Mouse (Mus musculus): ENCODE results near the gene Npepps. TPM values are rescaled to one million over a fixed set of nuclear protein-coding genes. Genes with fewer than 3 reads are reported as not detected.
A peak's percentile ranks its signal among the peaks of the same experiment; 100 is the strongest.
"Not testable (repeated sequence)": the region's sequence is repeated elsewhere in the genome, so short reads cannot be mapped to it uniquely, and the experiment has no call there.

The Npepps gene
- polyA plus RNA-seq, 2 experiments from 2014 or later: 36.1 to 43.0 TPM

DNA sequence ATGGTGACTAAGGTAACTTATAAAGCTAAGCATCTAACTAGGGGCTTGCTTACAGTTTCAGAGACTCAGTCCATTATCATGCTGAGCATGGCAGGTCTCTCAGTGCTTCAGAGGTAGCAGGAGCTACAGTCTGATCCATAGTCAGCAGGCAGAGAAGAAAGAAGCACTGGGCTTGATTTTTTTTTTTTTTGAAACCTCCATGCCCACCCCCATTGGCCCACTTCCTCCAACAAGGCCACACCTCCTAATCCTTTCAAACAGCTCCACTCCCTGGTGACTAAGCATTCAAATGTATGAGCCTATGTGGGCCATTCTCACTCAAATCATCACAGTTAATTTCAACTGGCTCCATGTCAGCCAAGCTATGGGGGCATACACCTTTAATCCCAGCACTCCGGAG, 12.3 kb upstream of the Npepps start:
- ATAC-seq: no peak

DNA sequence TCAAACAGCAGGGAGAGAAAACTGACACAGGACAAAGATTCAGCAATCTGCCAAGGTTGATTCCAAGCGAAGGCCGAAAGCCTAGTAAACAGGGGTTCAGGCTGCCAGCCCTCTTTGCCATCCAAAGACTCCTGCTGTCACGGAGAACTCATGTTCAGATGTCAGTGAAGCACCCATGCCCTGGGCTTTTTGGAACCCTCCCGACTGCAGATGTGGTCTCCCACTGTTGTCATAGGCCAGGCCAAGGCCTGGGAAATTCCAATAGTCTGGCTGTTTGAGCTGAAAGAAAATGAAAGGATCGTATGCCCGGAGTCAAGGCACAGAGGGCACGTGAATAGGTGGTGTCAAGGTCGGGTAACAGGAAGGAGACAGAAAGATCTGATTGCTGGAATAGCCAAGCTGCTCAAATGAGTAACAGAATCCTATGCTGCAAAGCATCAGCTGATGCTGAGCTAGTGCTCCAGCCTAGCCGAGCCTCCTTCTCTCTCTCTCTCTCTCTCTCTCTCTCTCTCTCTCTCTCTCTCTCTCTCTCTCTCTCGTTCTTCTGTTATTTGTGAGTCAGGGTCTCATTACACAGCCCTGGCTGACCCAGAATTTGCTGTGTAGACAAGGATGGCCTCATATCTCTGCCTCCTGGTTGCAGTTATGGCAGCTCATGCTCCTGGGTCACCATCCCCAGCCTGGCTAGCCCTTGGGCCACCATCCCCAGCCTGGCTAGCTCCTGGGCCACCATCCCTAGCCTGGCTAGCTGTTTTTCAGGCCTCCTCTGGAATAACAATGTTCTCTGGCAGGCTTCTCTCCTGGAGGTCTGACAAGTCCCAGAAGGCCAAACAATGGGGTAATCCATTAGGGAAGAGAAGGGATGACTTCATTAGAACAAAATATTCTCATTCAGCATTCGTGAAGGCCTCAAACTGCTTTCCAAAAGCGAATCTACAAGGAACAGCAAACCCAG, 9.1 kb upstream of the Npepps start:
- ATAC-seq: no peak

DNA sequence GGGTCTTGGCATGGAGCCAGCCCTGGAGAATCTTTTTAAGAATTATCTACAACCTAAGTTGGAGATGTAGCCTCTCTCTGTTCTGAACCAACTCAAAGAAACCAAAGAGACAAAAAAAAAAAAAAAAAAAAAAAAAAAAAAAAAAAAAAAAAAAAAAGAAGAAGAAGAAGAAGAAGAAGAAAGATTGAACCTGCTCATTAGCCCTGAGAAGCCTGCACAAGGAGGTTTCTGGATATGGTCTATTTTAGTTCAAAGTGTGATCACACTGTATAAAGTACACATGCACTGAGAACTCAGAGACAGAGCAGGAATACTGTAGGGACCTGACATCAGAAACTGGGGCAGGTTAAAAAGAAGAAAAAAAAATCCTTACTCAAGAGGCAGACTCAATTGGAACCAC, 7.2 kb upstream of the Npepps start:
- no peak for ATAC-seq

DNA sequence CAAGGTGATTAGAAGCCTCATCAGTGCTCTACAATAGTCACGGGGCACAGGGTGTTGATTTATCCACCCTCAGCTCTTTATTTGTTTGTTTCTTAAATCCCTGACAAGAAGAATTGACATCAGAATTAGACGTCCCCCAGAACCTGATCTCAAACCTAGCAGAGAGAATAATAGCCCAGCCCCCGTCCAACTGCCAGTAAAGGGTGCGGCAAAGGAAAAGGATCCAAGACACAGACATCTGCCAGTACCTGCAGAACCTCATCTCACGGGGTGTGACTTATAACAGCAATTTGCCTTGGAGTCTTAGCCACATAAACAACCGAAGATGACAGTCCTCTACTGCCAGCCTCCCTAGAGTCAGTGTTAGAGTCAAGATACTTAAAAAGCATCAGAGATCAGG, 6.5 kb upstream of the Npepps start:
- no peak for ATAC-seq

DNA sequence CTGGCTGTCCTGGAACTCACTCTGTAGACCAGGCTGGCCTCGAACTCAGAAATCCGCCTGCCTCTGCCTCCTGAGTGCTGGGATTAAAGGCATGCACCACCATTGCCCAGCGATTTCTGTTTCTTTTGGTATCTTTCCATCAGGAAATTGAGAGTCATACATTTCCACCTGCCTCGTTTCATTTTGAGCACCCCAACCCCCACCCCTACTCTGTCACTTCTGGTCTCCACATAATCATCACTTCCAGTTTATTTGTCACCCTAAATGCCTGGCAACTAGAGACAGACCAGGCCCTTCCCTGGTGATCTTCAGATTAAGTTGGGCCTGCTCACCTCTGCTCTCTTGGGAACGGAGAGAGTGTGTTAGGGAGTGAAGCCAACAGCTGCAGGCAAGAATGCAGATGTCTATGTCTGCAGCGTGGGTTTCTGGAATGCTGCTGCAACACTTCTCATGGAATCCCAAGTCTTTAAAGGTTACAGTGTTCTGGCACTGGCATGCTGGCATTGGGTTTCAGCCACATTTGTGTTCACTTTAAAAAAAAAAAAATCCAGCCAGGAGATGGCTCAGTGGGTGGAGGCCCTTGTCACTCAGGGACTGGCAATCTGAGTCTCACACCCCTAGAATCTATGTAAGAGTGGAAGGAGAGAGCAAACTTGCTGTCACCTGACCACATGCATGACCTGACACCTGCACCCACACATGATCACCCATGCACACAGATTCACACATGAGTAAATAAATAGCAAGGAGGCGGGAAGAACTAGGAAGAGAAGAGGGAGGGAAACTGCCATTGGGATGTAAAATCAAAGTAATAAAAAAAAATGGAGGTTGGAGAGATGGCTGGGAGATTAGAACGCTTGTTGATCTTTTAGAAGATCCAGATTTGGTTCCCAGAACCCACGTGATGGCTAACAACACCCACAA, 5.7 kb upstream of the Npepps start:
- no peak for ATAC-seq

DNA sequence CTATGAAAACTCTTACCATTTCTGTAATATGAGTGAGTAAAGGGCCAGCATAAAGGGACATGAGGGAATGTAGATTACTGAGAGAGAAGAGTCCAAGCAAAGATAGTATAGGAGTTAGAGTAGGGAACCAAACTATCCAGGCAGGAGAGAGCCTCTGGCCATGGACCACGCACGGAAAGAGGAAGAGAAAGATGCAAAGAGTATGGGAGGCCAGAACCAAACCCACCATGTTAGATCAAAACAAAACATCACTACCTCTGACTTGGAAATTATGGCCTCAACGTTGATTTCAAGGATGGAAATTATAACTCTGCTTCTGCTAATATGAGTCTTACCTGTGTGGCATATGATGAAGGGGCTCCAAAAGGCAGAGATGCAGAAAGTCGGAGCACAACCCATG, 4.4 kb upstream of the Npepps start:
- ATAC-seq: no peak

DNA sequence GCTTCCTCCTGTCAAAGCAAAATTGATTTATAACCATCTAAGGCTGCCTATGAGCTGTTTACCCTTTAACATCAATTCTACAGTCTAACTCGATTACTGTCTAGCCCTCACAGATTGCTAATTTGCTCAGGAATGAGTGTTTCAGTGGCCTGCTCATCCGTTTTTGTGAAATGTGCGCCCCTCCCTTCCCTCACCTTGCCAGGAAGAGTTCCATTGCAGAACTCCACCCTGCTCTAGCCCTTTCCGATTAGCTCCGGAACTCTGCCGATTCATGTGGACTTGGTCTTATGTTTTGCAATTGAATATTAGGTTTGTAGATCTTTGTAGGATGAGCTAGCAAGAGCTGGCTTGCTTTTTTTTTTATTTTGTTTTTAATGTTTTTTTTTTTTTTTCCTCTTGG, 1.7 kb upstream of the Npepps start:
- ATAC-seq: no peak

DNA sequence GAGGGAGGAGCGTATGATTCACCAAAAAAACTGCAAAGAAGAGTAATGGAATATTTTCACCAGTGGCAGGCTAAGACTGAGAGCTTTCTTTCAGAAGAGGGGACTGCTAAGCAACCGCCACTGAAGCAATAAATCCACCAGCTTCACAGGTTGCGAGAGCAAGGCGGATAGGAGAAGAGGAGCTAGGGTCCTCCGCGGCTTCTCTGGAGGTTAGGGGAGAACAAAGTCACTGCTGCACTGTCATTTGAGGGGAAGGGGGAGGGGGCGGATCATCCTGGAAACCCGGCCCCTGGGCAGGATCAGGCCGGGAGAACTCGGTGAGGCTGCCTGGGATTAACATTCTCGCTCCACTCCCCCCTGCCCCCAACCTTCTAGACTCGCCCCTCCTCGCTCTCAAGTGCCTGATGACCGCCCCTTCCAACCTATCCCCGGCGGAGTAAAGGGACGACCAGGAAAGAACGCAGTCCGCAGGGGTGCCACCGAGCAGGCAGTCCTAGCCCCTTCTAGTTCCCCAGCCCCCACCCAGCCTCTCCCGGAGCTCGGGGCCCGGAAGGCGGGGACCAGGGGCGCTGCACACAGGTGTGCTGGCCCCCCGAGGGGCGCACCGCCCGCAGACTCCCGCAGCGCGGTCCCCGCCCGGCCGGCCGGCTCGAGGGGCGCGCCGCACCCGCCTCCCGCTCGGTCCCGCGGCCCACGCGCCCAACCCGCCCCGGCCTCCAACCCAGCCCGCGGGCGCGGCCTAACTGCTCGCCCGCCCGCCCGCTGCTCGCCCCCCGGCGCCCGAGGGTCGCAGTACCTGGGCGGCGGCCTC, 828 bp downstream of the Npepps start:
- ATAC-seq: peak; percentile 27

DNA sequence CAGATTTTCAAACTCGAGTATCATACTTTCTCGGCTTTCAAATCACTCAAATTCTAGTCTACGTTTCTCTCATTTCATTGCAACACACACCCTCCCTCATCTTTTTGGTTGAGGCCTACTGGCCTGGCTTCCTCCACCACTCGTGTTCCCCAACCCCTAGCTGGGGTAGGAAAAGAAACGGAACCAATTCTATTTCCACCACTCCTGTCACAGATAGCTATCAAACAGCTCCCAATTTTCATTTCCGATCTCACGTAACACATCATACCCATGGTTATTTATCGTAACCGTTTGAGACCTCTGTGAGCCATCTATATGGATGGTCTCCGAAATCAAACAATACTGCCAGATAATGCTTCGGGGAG, 1.4 kb downstream of the Npepps start:
- no peak for ATAC-seq

DNA sequence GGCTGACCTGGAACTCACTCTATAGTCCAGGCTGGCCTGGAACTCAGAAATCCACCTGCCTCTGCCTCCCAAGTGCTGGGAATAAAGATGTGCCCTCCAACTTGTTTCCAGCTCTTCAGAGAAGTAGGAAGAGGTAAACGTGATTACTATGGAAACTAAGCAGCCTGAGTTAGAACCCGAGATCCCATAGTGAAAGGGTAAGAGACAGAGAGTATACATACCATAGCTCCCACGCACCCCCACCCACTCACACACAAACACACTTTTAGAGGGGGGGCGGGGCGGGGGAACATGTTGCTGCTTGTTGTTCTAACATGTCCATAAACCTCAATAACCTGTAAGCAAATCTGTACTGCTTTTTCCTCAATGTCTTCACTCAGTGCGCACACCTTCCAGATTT, 2.0 kb downstream of the Npepps start:
- no peak for ATAC-seq

DNA sequence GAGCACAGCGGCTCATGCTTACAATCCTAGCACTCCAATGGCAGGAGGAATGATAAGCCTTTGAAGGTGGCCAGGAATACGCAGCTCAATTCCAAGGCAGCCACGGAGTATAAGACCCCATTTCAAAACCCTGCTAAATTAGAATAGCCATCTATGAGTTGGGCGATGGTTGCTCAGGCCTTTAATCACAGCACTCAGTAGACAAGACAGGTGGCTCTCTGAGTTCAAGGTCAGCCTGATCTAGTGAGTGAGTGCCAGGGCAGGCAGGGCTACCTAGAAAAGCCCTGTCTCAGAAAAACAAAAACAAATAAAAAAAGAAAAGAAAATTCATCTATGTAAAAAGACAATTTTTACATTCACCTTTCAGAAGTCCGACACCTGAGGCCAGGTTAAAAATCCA, 3.3 kb downstream of the Npepps start:
- ATAC-seq: no peak

DNA sequence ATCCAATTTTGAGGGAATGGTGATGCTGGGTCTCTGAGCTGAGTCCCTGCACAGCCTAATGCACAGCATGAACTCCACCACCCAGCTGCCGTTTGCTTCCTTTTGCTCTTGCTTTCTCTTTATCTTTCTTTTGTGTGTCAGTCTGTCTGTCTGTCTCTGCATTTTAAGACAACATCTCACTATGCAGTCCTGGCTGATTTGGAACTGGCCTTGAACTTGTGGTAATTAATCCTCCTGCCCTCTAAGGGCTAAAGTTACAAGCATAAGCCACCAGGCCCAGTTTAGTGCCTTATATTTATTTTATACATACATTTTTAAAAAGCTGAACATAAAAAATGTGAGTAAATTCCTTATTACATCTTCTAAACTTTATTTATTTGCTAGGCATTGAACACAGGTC, 4.4 kb downstream of the Npepps start:
- ATAC-seq: no peak

DNA sequence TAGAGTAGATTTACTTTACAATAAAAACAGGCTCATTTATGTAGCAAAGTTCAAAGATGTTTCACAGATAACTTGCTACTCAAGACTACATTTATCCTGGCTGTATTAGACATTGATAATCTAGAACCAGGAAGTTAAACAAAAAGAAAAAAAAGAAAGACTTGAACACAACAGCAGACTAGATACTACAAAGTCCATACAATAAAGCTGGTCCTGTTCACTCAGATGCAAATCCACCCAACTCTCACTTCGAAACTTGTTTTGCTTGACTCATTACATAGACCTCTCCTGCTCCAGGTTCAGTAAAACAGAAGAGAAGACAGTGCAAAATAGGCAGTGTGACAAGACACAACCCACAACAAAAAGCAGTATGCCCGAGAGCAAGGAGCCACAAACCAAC, 5.1 kb downstream of the Npepps start:
- no peak for ATAC-seq

DNA sequence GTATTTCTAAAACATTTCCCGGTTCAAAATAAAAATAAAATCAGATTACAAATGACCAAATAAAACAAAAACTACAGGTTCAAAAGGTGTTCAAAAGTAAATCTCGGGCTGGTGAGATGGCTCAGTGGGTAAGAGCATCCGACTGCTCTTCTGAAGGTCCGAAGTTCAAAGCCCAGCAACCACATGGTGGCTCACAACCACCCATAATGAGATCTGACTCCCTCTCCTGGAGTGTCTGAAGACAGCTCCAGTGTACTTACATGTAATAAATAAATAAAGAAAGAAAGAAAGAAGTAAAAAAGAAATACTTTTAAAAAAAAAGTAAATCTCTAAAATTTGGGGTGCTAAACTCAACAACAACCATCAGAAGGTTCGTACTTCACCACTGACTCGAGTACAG, 5.5 kb downstream of the Npepps start:
- ATAC-seq: not testable (repeated sequence)

DNA sequence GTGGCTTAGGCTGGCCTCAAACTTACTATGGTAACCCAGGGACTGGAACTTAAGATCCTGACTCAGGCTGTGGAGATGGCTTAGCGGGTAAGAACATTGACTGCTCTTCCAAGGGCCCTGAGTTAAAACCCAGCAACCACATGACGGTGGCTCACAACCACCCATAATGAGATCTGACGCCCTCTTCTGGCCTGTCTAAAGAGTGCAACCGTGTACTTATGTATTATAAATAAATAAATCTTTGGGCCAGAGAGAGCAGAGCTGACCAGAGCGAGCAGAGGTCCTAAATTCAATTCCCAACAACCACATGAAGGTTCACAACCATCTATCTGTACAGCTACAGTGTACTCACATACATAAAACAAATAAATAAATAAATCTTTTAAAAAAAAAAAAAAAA, 6.8 kb downstream of the Npepps start:
- ATAC-seq: no peak

DNA sequence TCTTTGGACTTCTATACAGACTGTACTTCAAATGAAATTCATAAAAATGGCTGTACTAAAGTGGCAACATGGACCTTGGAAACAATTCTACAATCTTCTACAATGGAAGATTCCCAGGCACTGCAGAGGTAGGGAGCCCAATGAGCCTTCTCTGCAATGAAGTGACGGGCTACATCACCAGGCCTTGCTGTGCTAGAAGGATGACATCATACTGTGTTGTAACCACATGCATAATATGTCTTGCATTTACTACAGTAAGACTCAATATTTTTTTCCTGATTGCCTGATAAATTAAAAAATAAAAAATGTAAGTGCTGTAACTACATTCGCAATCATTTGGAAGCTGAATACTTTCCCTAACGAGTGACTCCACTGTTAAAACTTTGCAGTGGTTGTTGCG, 7.6 kb downstream of the Npepps start:
- ATAC-seq: no peak

DNA sequence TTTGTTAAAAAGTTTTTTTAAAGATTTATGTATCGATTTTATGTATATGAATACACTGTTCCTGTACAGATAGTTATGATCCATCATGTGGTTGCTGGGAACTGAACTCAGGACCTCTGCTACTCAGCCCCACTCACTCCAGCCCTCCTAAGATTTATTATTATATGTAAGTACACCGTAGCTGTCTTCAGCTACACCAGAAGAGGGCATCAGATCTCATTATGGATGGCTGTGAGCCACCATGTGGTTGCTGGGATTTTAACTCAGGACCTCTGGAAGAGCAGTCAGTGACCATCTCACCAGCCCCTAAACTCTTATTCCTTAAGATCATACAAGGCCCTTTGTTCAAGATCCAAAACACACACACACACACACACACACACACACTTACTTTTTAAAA, 10.4 kb downstream of the Npepps start:
- ATAC-seq: not testable (repeated sequence)

DNA sequence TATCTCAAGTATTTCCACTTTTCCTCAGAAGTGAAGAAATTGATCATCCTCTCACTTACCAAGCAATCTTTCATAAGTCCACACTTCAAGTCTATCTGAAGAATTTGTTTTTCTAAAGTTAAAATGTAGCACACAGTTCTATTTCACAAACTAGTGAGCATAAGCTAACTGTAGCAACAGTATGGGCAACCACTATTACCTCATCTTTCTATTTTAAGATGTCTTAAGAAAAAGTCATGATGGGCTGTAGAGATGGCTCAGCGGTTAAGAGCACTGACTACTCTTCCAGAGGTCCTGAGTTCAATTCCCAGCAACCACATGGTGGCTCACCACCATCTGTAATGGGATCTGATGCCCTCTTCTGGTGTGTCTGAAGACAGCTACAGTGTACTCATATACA, 13.9 kb downstream of the Npepps start:
- ATAC-seq: not testable (repeated sequence)

DNA sequence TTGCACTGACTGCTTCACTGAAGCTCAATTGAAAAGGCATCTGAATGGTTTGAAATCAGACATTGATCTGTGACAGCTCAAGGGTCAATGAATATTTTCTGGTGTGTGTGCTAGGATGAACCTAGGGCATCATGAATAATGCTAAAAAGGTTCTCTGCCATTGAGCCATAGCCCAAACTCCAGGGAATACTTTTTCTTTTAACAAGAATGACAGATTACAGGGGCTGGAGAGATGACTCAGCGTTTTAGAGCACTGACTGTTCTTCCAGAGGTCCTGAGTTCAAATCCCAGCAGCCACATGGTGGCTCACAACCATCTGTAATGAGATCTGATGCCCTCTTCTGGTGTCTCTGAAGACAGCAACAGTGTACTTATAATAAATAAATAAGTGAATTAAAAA, 30.8 kb downstream of the Npepps start:
- not testable (repeated sequence) for ATAC-seq

DNA sequence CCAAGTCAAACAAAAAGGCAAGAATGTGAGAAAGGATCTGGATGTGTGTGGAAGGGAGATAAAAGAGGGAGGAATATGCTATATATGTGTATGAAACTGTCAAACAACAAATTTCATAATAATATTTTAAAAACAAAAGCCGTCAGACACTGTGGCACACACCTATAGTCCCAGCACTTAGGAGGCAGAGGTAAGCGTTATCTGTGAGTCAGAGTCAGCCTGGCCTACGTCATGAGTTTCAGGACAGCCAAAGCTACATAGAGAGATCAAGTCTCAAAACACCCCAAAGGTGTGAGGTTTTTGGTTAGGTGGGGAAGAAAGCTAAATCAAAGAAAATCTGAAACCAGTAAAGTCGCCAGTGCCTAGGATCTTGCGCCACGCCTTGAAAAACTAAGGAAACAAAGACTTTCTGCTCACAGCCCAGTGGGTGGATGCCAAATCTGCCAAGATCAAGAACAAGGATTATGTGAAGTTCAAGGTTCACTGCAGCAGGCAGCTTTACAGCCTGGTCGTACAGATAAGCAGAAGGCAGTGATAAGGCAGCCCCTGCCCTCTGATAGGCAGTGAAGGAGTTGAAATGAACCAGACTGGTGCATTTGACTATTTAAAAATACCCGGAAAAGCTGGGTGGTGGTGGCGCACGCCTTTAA, 33.8 kb downstream of the Npepps start:
- no peak for ATAC-seq

DNA sequence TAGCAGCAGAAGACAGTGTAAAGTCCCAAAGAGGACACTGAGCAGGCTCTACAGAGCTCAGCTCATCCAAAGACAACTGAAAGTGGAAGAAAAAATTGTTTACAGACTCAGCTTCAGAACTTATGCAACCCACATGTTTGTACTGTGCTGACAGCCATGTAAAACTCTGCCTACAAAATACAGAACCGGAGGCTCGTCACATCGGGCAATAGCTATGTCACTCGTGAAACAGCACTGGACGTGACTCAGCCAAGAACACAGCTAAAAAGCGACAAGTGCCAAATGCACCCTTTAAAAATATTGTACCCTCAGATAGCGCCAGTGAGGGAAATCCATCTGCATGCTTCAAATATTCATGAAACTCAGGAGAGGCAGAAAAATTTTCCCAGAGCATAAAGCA, 39.1 kb downstream of the Npepps start:
- ATAC-seq: no peak

DNA sequence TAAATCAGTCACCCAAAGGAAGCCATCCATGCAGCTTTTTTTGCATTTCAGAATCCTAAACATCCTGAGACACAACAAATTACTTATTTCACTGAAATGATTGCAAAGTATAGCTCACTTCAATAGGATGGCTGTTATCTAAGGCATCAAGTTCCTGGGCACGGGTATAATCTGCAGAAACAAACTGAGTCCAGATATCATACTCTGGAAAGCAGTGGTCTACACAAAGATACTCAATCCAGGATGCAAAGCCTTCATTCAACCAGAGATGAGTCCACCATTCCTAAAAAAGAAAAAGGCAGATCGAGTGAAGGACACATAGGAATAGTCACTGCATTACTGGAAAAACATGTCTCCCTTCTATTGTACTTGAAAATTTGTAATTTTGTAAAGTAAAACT, 42.5 kb downstream of the Npepps start:
- no peak for ATAC-seq
